Mouse (Mus musculus) stomach, postnatal 0 days (tissue): ENCODE measurements around the gene Gm9507. TPM values are rescaled to one million over a fixed set of nuclear protein-coding genes. Genes with fewer than 3 reads are reported as not detected.
"Not testable (repeated sequence)": the region's sequence is repeated elsewhere in the genome, so short reads cannot be mapped to it uniquely, and the experiment has no call there.

ENCODE experiments used
- ATAC-seq: fragments of 200-750 bp; cut with Nextera tagmentation; 2 replicates; pipeline ENCODE4 v1.8.0; 2017; ENCODE audit not compliant: low FRiP score, low TSS enrichment
- DNase-seq: peaks from one replicate; pipeline ENCODE4 v3.0.0-alpha.2; 2016; ENCODE audit warnings: low spot score
- H3K27ac ChIP-seq: fragments of 300-500 bp; sonication (generic); replicated peaks from 2 replicates; pipeline ENCODE4 v1.5.1; 2014; ENCODE audit warnings: mild to moderate bottlenecking, control low read depth
- H3K27me3 ChIP-seq: fragments of 300-500 bp; sonication (generic); 2 replicates; pipeline ENCODE4 v1.6.1; 2014; ENCODE audit warnings: low read length; ENCODE audit not compliant: control insufficient read depth, insufficient read depth
- H3K36me3 ChIP-seq: fragments of 300-500 bp; sonication (generic); 2 replicates; pipeline ENCODE4 v1.6.1; 2014; ENCODE audit warnings: low read length, mixed read lengths; ENCODE audit not compliant: control insufficient read depth, insufficient read depth
- H3K4me1 ChIP-seq: fragments of 300-500 bp; sonication (generic); replicated peaks from 2 replicates; pipeline ENCODE4 v1.6.1; 2014; ENCODE audit warnings: antibody characterized with exemption; ENCODE audit not compliant: control insufficient read depth, insufficient read depth
- H3K4me2 ChIP-seq: fragments of 300-500 bp; sonication (generic); replicated peaks from 2 replicates; pipeline ENCODE4 v1.6.1; 2014; ENCODE audit warnings: low read depth, mild to moderate bottlenecking, control low read depth, moderate library complexity
- H3K4me3 ChIP-seq: fragments of 300-500 bp; sonication (generic); 2 replicates; pipeline ENCODE4 v1.5.1; 2014; ENCODE audit warnings: low read depth, low read length, control low read depth
- H3K9ac ChIP-seq: fragments of 300-500 bp; sonication (generic); 2 replicates; pipeline ENCODE4 v1.6.1; 2014; ENCODE audit warnings: mild to moderate bottlenecking, low read length, control low read depth, mixed read lengths
- H3K9me3 ChIP-seq: fragments of 300-500 bp; sonication (generic); 2 replicates; pipeline ENCODE4 v1.6.1; 2016; ENCODE audit warnings: low read length; ENCODE audit not compliant: control insufficient read depth
- CTCF ChIP-seq: IDR thresholded peaks from 2 replicates; pipeline ENCODE4 v1.5.1; 2016; ENCODE audit warnings: antibody characterized with exemption, low read depth, mild to moderate bottlenecking, moderate library complexity
- EP300 ChIP-seq: optimal IDR thresholded peaks from 2 replicates; pipeline ENCODE3; 2016; ENCODE audit warnings: antibody characterized with exemption
- WGBS: fragments of 180-500 bp; shearing (Covaris S2); extraction: QIAGEN DNeasy Blood & Tissue Kit; methylation state at CpG from one replicate; pipeline ENCODE4 v1.1.7; 2014; 5-methylcytosine and 5-hydroxymethylcytosine counted together
- polyA plus RNA-seq: library from polyadenylated mRNA; unstranded; fragments of >200 nt; fragmentation: Nextera tagmentation; extraction: Ambion mirVana; gene quantifications from 2 replicates; pipeline ENCODE4 v1.2.1, GENCODE M21; 2015

Gene Gm9507
- polyA plus RNA-seq, 1 experiment from 2014 or later, result not detected

- TF ChIP-seq EP300, result no peak
- no peak for TF ChIP-seq CTCF
- H3K4me1 ChIP-seq, result no peaks in the 10 kb centered on the region
- ATAC-seq (peak; percentile 73), DNase-seq (no peak)
- no peak overlapping the region for H3K27ac ChIP-seq
- H3K36me3 ChIP-seq, result no peaks in the 10 kb centered on the region
- no peak overlapping the region for H3K4me2 ChIP-seq
- no peaks in the 10 kb centered on the region for H3K27me3 ChIP-seq
- 19% methylated on average over 3 of the region's 3 CpGs for WGBS
- H3K4me3 ChIP-seq, result no peak overlapping the region
- no peaks in the 10 kb centered on the region for H3K9me3 ChIP-seq
- H3K9ac ChIP-seq, result no peak overlapping the region
These were observed 7.5 kb downstream of the Gm9507 start for GRCm38 (mm10) chr10:77804095-77804494.

GRCm38 (mm10) chr10:77798921-77799508 is 12.6 kb downstream of the Gm9507 start, which contains the start of gene Gm19668:
Gene Gm19668 (minus strand): TSS chr10:77799133.
- H3K36me3 ChIP-seq, result no peaks in the 10 kb centered on the region
- no peak within 1 kb of the TSS for H3K4me3 ChIP-seq
- no peaks in the 10 kb centered on the region for H3K9me3 ChIP-seq
- DNase-seq (no peak), ATAC-seq (no peak)
- H3K27ac ChIP-seq, result no peak within 1 kb of the TSS
- H3K4me2 ChIP-seq, result no peak within 1 kb of the TSS
- H3K4me1 ChIP-seq, result no peaks in the 10 kb centered on the region
- WGBS, result 69% methylated on average over 8 of the region's 8 CpGs
- TF ChIP-seq EP300 (no peak), CTCF (no peak)
- no peaks in the 10 kb centered on the region for H3K27me3 ChIP-seq
- no peak within 1 kb of the TSS for H3K9ac ChIP-seq

GRCm38 (mm10) chr10:77798164-77798920 is 13.3 kb downstream of the Gm9507 start:
- ATAC-seq, H3K36me3 ChIP-seq, H3K27me3 ChIP-seq, H3K4me1 ChIP-seq, H3K9me3 ChIP-seq, DNase-seq, H3K4me2 ChIP-seq, H3K27ac ChIP-seq, H3K4me3 ChIP-seq, H3K9ac ChIP-seq: not testable (repeated sequence)
- WGBS, result 60% methylated on average over 2 of the region's 3 CpGs

- H3K27ac ChIP-seq, result no peak overlapping the region
- H3K27me3 ChIP-seq, result no peaks in the 10 kb centered on the region
- WGBS, result 25% methylated on average over 3 of the region's 3 CpGs
- ATAC-seq, result no peak
- no peak overlapping the region for H3K9ac ChIP-seq
- H3K4me1 ChIP-seq, result no peaks in the 10 kb centered on the region
- no peak overlapping the region for H3K4me2 ChIP-seq
- TF ChIP-seq EP300 (no peak), CTCF (no peak)
- H3K9me3 ChIP-seq, result no peaks in the 10 kb centered on the region
- no peaks in the 10 kb centered on the region for H3K36me3 ChIP-seq
- H3K4me3 ChIP-seq, result no peak overlapping the region
- DNase-seq, result no peak
These were observed 14.0 kb downstream of the Gm9507 start for GRCm38 (mm10) chr10:77797677-77798076.

- no peak for DNase-seq
- Histone ChIP-seq H3K36me3 (no peaks in the 10 kb centered on the region), H3K4me2 (no peak within 1 kb of the TSS), H3K4me3 (no peak within 1 kb of the TSS), H3K27ac (no peak within 1 kb of the TSS), H3K9ac (no peak within 1 kb of the TSS), H3K9me3 (no peaks in the 10 kb centered on the region), H3K4me1 (no peaks in the 10 kb centered on the region), H3K27me3 (no peaks in the 10 kb centered on the region)
- TF ChIP-seq EP300 (no peak), CTCF (no peak)
- WGBS, result 49% methylated on average over 2 of the region's 2 CpGs
- no peak for ATAC-seq
These were observed 16.7 kb downstream of the Gm9507 start, which contains the start of gene Gm9639 for GRCm38 (mm10) chr10:77794976-77795375. Gene Gm9639 (minus strand): TSS chr10:77795076.

GRCm38 (mm10) chr10:77788621-77789020 is 23.0 kb downstream of the Gm9507 start:
- no peak overlapping the region for H3K4me2 ChIP-seq
- ATAC-seq, result no peak
- TF ChIP-seq CTCF, result no peak
- no peak for TF ChIP-seq EP300
- no peak overlapping the region for H3K4me3 ChIP-seq
- H3K36me3 ChIP-seq, result no peaks in the 10 kb centered on the region
- no peaks in the 10 kb centered on the region for H3K4me1 ChIP-seq
- no peaks in the 10 kb centered on the region for H3K9me3 ChIP-seq
- no peaks in the 10 kb centered on the region for H3K27me3 ChIP-seq
- H3K27ac ChIP-seq, result no peak overlapping the region
- H3K9ac ChIP-seq, result no peak overlapping the region
- no peak for DNase-seq
- WGBS, result 84% methylated on average over 2 of the region's 2 CpGs

- H3K4me1 ChIP-seq, H3K4me2 ChIP-seq, H3K9ac ChIP-seq, ATAC-seq, DNase-seq, H3K36me3 ChIP-seq, H3K27ac ChIP-seq, H3K4me3 ChIP-seq, H3K27me3 ChIP-seq, H3K9me3 ChIP-seq: not testable (repeated sequence)
- WGBS, result no CpG with 5 or more reads among the region's 1 CpGs
These were observed 23.8 kb downstream of the Gm9507 start, which contains the start of gene Gm7137 for GRCm38 (mm10) chr10:77787876-77788275. Gene Gm7137 (minus strand): TSS chr10:77788200.

- not testable (repeated sequence) for DNase-seq, ATAC-seq, H3K9me3 ChIP-seq, H3K4me1 ChIP-seq, H3K36me3 ChIP-seq, H3K4me2 ChIP-seq, H3K9ac ChIP-seq, H3K27ac ChIP-seq, H3K27me3 ChIP-seq, H3K4me3 ChIP-seq
- 77% methylated on average over 1 of the region's 3 CpGs for WGBS
These were observed 28.2 kb downstream of the Gm9507 start for GRCm38 (mm10) chr10:77783396-77783795.
